Mouse (Mus musculus) bone marrow, adult 2 months (tissue): Measurements from ENCODE around the gene Fubp1. TPM values are rescaled to one million over a fixed set of nuclear protein-coding genes. Genes with fewer than 3 reads are reported as not detected.
A peak's percentile ranks its signal among the peaks of the same experiment; 100 is the strongest.
"Not testable (repeated sequence)": the region's sequence is repeated elsewhere in the genome, so short reads cannot be mapped to it uniquely, and the experiment has no call there.

ENCODE experiments used
- H3K27ac ChIP-seq: fragments of 200-500 bp; 2 replicates; pipeline ENCODE4 v1.5.1; 2012; ENCODE audit warnings: low read depth, mild to moderate bottlenecking, control low read depth, inconsistent platforms, low read length; ENCODE audit not compliant: control insufficient read depth, poor library complexity, insufficient read depth
- H3K4me1 ChIP-seq: fragments of 200-500 bp; 2 replicates; pipeline ENCODE4 v1.6.1; 2011; ENCODE audit warnings: low read length; ENCODE audit not compliant: control insufficient read depth, insufficient read depth
- H3K4me3 ChIP-seq: fragments of 200-500 bp; replicated peaks from 2 replicates; pipeline ENCODE3; 2011; ENCODE audit warnings: mild to moderate bottlenecking, low read depth, low read length, control low read depth; ENCODE audit not compliant: control insufficient read depth
- CTCF ChIP-seq: fragments of 200-500 bp; IDR thresholded peaks from 2 replicates; pipeline ENCODE4 v1.5.1; 2011; ENCODE audit warnings: low read length, control low read depth; ENCODE audit not compliant: control insufficient read depth, insufficient read depth
- POLR2A ChIP-seq: fragments of 200-500 bp; IDR thresholded peaks from 2 replicates; pipeline ENCODE4 v1.6.1; 2011; ENCODE audit warnings: low read depth, mild to moderate bottlenecking, control low read depth, low read length, borderline replicate concordance; ENCODE audit not compliant: control insufficient read depth
- WGBS: fragments of 180-500 bp; shearing (Covaris S2); methylation state at CpG from one replicate; pipeline ENCODE4 v1.1.7; 2018; 5-methylcytosine and 5-hydroxymethylcytosine counted together
- polyA plus RNA-seq: library from polyadenylated mRNA; stranded (reverse); fragments of >200 nt; gene quantifications from 2 replicates; pipeline ENCODE4 v1.2.4, GENCODE M21; 2011; ENCODE audit warnings: low replicate concordance; ENCODE audit not compliant: missing spikeins, insufficient read depth, insufficient read length

Gene Fubp1
- polyA plus RNA-seq, 1 experiment, result 78.2 TPM

DNA sequence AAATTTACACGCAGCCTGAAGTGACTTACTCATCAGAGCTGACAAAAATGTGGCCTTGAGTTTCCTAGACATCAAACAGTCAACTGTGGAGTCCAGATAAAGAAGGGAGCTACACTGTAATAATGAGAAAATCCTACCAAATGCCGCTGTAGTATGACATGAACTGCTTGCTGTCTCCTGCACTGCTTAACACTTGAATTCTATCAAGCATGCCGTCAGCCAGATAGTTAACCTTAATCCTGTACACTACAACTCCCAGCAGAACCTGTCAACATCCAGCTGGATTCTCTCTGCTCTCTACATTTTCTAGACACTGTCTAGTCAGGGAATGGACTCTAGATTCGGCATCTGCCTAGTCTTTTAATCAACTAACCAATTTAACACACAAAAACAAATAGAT is 20.9 kb upstream of the Fubp1 start:
- H3K27ac ChIP-seq, result no peak overlapping the region
- H3K4me3 ChIP-seq, result no peak overlapping the region
- H3K4me1 ChIP-seq, result no peaks in the 10 kb centered on the region
- 68% methylated on average over 4 of the region's 4 CpGs for WGBS
- TF ChIP-seq CTCF, result no peak
- no peak for TF ChIP-seq POLR2A

DNA sequence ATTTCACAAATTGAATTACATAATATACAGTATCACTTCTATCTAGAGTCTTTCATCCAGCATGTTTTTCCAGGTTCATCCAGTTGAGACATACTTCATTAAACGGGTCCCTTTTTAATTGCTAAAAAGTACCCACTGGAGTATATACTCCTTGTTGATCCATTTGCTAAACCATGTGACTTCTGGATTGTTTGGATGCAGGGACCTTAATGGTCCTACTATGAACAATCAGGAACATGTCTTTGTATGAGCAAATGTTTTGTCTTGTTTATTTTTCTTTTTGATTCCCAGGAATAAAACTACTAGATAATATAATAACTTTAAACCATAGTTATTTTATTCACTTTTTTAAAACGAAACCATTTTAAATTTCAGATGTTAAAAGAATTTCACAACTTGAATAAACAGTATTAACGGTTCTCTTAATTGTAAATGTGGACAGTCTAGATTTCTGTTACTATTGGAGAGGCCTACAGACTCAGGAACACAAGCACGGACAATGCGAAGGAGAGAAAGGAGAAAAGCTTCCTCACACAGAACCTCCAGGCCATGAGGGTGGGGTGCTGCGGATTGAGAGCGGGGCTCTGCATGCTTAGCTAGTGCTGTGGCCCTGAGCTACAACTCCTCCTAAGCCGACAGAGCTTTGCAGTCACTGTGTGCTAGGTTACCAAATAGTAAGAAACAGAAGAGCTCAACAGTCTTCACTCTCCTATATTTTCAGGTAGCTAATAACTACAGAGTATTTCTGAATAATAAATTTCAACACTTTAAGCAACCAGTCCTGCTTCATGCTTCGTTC is 19.3 kb upstream of the Fubp1 start:
- WGBS, result 48% methylated on average over 9 of the region's 9 CpGs
- Histone ChIP-seq H3K4me3 (peak overlapping the region; percentile 67), H3K27ac (0 out of 2 replicates have a peak overlapping the region, but pooled peaks have one; percentile 12), H3K4me1 (no peaks in the 10 kb centered on the region)
- TF ChIP-seq CTCF (no peak), POLR2A (no peak)

DNA sequence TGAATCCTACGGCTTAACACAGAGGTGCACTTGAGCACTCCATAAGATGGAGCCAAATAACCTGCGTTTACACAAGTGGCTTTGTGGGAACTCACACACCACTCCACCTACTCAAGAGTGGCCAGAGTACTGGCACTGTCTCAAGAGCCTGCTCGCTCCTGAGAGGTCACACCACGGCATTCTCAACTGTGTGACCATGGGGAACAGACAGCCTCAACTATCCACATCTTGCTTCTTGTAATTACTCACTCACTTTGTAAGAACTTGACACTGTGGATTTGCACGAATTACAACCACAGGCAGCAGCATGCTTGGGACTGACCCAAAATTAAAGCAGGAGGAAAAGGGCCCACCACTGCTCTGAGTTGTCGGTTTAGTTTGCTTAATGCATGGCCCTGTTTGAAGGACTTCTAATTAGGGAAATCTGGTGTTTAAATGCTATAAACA is 18.4 kb upstream of the Fubp1 start:
- 2% methylated on average over 6 of the region's 6 CpGs for whole genome bisulfite sequencing
- Histone ChIP-seq H3K27ac (peak overlapping the region; percentile 50; the same call in 1 of the 2 replicates), H3K4me3 (peak overlapping the region; percentile 69), H3K4me1 (no peaks in the 10 kb centered on the region)
- TF ChIP-seq CTCF, result no peak
- TF ChIP-seq POLR2A, result no peak

DNA sequence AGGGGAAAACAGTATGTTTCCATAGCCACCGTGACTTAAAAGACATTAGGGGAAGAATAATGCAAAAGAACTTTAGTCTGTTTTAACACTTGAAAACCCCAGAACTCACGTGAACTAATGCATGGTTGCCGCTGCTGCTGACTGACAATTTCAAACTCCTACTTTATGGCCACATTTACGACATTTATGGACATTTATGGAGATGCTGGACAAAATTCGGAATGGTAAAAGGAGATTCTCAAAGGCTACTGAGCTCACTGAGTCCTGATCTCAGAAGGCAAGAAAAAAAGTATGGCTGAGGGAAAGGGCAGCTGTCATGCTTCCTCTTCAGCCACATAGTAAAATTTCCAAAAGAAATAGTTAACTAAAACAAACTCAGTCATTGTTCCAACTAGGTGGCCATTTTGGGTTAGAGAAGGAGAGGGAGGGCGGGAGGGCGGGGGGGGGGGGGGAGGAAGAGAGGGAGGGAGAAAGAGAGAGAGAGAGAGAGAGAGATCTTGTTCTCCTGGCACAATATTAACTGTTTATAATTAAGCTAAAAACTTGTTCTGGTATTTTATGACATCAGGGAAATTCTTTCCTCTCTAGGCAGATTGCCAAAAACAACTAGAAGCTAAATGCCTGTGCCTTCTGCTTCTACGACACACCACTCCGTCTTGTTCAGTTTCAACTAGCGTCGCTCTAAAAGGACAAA is 17.8 kb upstream of the Fubp1 start:
- Histone ChIP-seq H3K4me1 (no peaks in the 10 kb centered on the region), H3K4me3 (peak overlapping the region; percentile 69)
- 2% methylated on average over 11 of the region's 11 CpGs for WGBS

DNA sequence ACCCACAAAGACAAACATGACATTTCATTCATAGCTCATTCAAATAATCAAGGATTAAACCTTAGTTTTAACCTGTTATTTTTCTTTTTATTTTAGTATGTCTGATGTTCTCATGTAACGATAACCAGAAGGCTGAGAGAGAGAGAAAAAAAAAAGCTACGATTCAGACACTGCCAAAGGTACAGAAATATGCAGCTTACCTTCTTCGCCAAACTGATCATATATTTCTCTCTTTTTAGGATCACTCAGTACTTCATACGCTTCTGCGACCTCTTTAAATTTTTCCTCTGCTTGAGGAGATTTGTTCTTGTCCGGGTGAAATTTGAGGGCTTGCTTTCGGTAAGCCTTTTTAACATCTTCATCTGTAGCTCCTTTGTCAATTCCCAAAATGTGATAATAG is 17.0 kb upstream of the Fubp1 start:
- H3K27ac ChIP-seq, result no peak overlapping the region
- WGBS, result under 1% methylated on average over 7 of the region's 7 CpGs
- TF ChIP-seq POLR2A (no peak), CTCF (no peak)
- peak overlapping the region; percentile 39 for H3K4me3 ChIP-seq
- no peaks in the 10 kb centered on the region for H3K4me1 ChIP-seq

More for the DNA sequence above, 17.8 kb upstream of the Fubp1 start:
- no peak for TF ChIP-seq CTCF
- no peak for TF ChIP-seq POLR2A
- no peak overlapping the region; the same call in 1 of the 2 replicates for H3K27ac ChIP-seq

DNA sequence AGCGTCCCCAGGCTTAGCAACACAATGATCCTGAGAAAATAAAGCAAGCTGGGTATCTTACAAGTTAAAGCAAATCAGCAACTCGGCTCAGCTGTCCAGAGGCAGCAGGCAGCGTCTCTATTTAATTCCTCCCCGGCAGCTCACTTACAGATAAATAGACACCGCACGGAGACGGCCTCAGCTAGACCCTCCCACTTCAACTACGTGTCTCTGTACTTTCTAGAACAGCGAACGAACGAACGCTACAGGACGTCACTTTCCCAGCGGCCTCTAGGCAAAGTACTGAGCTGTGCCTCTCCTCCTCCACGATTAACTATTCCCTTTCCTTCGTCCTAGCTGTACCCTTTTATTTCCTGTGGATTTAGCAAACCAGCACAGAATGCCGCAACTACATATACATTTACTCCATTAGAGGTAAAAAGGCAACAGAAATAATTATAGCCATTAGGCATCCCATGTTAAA is 16.6 kb upstream of the Fubp1 start:
- peak overlapping the region; percentile 36 for H3K4me3 ChIP-seq
- no peak for TF ChIP-seq CTCF
- peak; percentile 81 for TF ChIP-seq POLR2A
- H3K4me1 ChIP-seq, result no peaks in the 10 kb centered on the region
- peak overlapping the region; percentile 21; the same call in 1 of the 2 replicates for H3K27ac ChIP-seq
- WGBS, result under 1% methylated on average over 17 of the region's 17 CpGs

DNA sequence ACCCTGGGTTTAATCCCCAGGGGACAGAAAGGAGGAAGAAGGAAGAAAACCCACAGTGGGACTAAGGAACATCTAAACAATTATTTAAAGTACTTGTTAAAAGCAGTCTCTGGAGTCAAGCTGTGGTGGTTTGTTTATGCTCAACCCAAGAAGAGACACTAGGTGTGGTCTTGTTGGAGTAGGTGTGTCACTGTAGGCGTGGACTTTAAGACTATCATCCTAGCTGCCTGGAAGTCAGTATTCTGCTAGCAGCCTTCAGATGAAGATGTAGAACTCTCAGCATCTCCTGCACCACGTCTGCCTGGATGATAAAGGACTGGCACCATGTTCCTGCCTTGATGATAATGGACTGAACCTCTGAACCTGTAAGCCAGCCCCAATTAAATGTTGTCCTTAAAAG is 13.0 kb upstream of the Fubp1 start:
- H3K4me3 ChIP-seq, H3K4me1 ChIP-seq, H3K27ac ChIP-seq: not testable (repeated sequence)
- WGBS, result 47% methylated on average over 2 of the region's 2 CpGs
- TF ChIP-seq POLR2A, result peak; percentile 39; the same call in 1 of the 2 replicates

DNA sequence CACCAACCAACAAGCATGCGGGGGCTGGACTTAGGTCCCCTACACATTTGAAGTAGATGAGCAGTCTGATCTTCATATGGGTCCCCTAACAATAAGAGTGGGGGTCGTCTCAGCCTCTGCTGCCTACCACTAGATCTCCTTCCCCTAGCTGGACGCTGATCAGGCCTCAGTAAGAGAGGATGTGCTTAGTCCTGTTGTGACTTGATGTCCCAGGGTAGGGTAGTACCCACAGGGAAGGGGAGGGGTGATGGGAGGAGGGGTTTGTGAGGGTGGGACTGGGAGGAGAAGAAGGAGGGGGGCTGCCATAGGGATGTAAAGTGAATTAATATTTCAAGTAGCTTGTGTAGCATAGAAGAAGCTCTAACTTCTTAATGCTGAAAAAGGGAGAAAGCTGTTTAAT is 11.1 kb upstream of the Fubp1 start:
- WGBS, result 77% methylated on average over 3 of the region's 3 CpGs
- no peak overlapping the region for H3K4me3 ChIP-seq
- H3K27ac ChIP-seq, result no peak overlapping the region
- no peak for TF ChIP-seq POLR2A
- TF ChIP-seq CTCF, result no peak
- no peaks in the 10 kb centered on the region for H3K4me1 ChIP-seq
